Mouse (Mus musculus) gastrocnemius, postnatal 36 days (tissue): ENCODE data around the gene Il34. TPM values are rescaled to one million over a fixed set of nuclear protein-coding genes. Genes with fewer than 3 reads are reported as not detected.

ENCODE experiments used
- DNase-seq, 2 experiments: peaks; one replicate each; pipeline ENCODE4 v3.0.0; 2022
- intact Hi-C: fragments of 180-260 bp; cut with DNase I; formaldehyde crosslinking; loops from one replicate; pipeline ENCODE4 v1.15.1; 2025
- total RNA-seq, 2 experiments: library from RNA; stranded (reverse); gene quantifications; 2 replicates each; pipeline ENCODE4 v1.2.3; 2021

Gene Il34
- total RNA-seq, 2 experiments from 2014 or later: 4.8 TPM

DNA sequence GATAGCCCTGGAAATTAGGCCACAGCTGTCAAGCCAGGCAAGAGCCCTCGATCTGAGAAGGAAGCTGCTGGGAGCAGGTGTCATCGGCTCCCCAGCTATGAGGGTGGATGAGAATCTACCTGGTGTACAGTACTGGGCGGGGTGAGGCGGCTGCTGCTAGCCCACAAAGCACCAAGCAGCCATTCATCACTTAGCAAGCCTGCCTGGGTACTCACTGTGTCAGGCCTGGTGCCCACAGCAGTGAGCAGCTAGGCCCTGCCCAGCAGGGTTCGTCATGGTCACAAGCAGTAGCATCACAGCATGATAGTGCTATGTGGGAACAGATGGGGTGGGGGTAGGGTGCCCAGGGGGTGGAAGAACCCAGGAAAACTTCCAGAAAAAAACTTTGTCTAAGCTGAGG, 110.3 kb downstream of the Il34 start:
- no peak for DNase-seq
- intact Hi-C loops: no loop called here

- intact Hi-C loops: no loop called here
- DNase-seq: no peak
These were observed 110.9 kb downstream of the Il34 start for GRCm38 (mm10) chr8:110694826-110695225.

DNA sequence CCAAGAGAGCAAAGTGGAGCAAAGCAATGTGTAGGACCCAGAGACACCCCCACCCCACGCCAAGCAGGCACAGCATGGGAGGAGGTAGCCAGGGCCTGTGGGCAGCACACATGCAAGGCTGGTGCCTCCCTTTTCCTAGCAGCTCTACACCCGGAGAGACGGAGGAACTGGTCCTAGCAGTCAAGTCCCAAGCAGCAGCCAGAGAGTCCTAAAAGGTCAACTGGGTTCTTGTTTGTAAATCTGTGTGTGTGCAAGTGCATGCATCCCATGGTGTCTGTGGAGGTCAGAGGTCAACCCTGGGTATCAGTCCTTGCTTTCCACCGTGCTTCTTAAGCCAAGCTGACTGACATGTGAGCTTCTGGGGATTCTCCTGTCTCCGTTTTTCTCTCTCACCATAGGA, 111.5 kb downstream of the Il34 start:
- intact Hi-C loops: no loop called here

More for the DNA sequence above, 111.5 kb downstream of the Il34 start:
- DNase-seq: no peak

Other genes starting within 250 kb of the Il34 start
- 10 to 100 TPM; 15.8 to 16.0 TPM for gene Vac14, start 187.3 kb downstream of the Il34 start, total RNA-seq
- 100 to 1,000 TPM in 1 of 2 experiments, 10 to 100 TPM in 1; 78.8 to 106 TPM for gene Mtss1l, start 84.4 kb downstream of the Il34 start, total RNA-seq
- 10 to 100 TPM; 57.2 to 59.1 TPM for gene Cog4, start 40.7 kb upstream of the Il34 start, total RNA-seq
- gene Sf3b3, start 40.9 kb upstream of the Il34 start, total RNA-seq: 10 to 100 TPM; 16.5 to 18.5 TPM
- 1 to 10 TPM; 3.2 to 3.8 TPM for gene Fuk, start 96.6 kb upstream of the Il34 start, total RNA-seq
- gene St3gal2, start 114.0 kb upstream of the Il34 start, total RNA-seq: 10 to 100 TPM; 47.1 to 48.8 TPM
- gene Ddx19a, start 191.9 kb upstream of the Il34 start, total RNA-seq: 10 to 100 TPM; 23.2 to 28.6 TPM
- 10 to 100 TPM; 11.0 to 12.2 TPM for gene Ddx19b, start 225.8 kb upstream of the Il34 start, total RNA-seq
- 10 to 100 TPM; 41.0 to 41.4 TPM for gene Aars, start 227.2 kb upstream of the Il34 start, total RNA-seq